Mouse (Mus musculus) adrenal gland, postnatal 10 days (tissue): ENCODE measurements around the gene Ppil4. TPM values are rescaled to one million over a fixed set of nuclear protein-coding genes. Genes with fewer than 3 reads are reported as not detected.
"Not testable (repeated sequence)": the region's sequence is repeated elsewhere in the genome, so short reads cannot be mapped to it uniquely, and the experiment has no call there.

Experiments used
- DNase-seq: peaks from one replicate; pipeline ENCODE4 v3.0.0; 2021; ENCODE audit warnings: mixed read lengths
- long read RNA-seq, 2 experiments: library from polyadenylated mRNA; stranded (forward); transcript quantifications; one replicate each; pipeline ENCODE4 v2.0.0; 2021
- total RNA-seq, 2 experiments: library from RNA; stranded (reverse); gene quantifications; 2 replicates each; pipeline ENCODE4 v1.2.3; 2021

The Ppil4 gene
- 10 to 100 TPM; 22.8 to 25.0 TPM for total RNA-seq
- long read RNA-seq, experiment 1, transcript Ppil4-201 (13 exons, 3,471 nt): major isoform, 34 of 45 reads
- long read RNA-seq, experiment 1, partial matches to known transcripts: 4 of 45 reads
- long read RNA-seq, experiment 1, other reads (novel, unspliced or antisense): 7 of 45 reads
- long read RNA-seq, experiment 2, transcript Ppil4-201 (13 exons, 3,471 nt): major isoform, 17 of 24 reads
- long read RNA-seq, experiment 2, partial matches to known transcripts: 0 of 24 reads
- long read RNA-seq, experiment 2, other reads (novel, unspliced or antisense): 7 of 24 reads

- peak; percentile 94 for DNase-seq
These were observed at the start of gene Ppil4, which contains the start of gene Ginm1 for GRCm38 (mm10) chr10:7792751-7793385. TSS of gene Ppil4 (plus strand) at chr10:7792891. TSS of gene Ginm1 (minus strand) at chr10:7792824.

DNA sequence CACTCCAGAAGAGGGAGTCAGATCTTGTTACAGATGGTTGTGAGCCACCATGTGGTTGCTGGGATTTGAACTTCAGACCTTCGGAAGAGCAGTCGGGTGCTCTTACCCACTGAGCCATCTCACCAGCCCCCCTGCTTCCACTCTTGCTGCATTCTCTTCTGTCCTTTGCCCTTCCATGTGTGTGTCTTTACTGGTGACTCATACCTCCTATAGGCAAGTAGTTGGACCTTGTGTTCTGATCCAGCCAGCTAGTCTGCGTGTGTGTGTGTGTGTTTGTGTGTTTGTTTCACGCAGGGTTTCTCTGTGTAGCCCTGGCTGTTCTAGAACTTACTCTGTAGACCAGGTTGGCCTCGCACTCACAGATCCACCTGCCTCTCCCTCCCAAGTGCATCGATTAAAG, 47.2 kb upstream of the Ppil4 start:
- not testable (repeated sequence) for DNase-seq

DNA sequence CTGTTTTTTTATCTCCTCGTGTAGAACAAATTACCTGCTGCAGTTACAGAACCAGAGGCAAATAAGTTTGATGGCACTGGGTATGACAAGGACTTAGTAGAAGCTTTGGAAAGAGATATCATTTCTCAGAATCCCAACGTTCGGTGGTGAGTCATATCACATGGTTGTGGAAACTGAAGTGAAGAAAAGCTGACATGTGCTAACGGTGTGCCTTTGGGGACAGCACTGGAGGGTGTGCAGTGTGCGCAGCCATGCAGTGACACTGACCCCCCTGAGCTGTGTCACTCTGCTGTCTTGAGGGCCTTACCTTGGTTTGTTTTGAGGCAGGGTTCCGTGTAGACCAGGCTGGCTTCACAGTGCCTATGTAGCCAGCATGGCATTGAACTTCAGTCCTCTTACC, 43.9 kb upstream of the Ppil4 start:
- no peak for DNase-seq

DNA sequence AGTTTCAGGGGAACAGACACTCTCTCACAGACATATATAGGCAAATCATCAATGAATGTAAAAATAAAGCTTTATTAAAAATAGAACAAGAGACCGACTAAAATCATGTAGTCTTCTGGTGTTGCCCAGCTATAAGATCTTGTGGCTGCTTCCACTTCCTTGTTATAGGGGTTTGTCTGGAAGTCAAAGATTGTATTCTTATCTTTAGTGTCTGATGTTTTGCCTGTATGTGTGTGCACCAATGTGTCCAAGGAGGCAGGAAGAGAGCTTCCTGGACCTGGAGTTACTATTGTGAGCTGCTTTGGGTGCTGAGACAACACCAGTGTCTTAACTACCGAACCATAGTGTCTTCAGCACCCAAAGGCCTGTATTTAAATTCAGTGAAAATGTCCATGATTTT, 35.1 kb upstream of the Ppil4 start:
- no peak for DNase-seq

DNA sequence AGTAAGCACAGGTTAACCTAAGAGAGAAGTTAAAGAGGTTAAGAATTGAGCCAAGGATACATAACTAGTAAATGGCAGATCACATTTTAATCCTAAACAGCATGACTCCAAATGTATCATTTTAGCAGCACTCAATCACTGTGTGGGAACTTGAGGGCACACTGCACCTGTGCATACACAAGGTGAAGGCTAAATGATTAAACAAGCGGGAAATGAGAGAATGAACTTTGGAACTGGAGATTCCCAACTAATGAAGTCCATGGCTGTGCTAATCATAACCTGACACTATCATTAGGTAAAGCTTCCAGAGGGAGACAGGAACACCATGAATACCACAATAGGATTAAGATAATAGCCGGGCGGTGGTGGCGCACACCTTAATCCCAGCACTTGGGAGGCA, 20.3 kb upstream of the Ppil4 start:
- no peak for DNase-seq

DNA sequence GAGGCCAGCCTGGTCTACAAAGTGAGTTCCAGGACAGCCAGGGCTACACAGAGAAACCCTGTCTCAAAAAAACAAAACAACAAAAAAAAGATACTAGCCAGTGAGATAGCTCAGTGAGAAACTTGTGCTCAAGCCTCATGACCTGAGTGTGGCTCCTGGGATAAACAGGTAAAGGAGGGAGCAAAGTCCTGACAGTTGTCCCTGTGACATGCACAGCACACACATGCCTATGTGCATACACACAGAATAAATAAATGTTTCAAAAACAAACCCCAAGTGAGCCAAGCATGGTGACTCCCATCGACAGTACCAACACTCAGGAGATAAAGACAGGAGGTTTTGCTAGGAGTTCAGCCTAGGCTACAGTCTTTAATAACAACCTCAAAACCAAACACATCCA, 19.9 kb upstream of the Ppil4 start:
- DNase-seq: no peak

GRCm38 (mm10) chr10:7775421-7775820, 17.3 kb upstream of the Ppil4 start:
- peak; percentile 49 for DNase-seq

- DNase-seq: peak; percentile 76
These were observed 14.3 kb upstream of the Ppil4 start for GRCm38 (mm10) chr10:7778361-7778760.

- DNase-seq: peak; percentile 52
These were observed 12.9 kb upstream of the Ppil4 start for GRCm38 (mm10) chr10:7779751-7780237.

DNA sequence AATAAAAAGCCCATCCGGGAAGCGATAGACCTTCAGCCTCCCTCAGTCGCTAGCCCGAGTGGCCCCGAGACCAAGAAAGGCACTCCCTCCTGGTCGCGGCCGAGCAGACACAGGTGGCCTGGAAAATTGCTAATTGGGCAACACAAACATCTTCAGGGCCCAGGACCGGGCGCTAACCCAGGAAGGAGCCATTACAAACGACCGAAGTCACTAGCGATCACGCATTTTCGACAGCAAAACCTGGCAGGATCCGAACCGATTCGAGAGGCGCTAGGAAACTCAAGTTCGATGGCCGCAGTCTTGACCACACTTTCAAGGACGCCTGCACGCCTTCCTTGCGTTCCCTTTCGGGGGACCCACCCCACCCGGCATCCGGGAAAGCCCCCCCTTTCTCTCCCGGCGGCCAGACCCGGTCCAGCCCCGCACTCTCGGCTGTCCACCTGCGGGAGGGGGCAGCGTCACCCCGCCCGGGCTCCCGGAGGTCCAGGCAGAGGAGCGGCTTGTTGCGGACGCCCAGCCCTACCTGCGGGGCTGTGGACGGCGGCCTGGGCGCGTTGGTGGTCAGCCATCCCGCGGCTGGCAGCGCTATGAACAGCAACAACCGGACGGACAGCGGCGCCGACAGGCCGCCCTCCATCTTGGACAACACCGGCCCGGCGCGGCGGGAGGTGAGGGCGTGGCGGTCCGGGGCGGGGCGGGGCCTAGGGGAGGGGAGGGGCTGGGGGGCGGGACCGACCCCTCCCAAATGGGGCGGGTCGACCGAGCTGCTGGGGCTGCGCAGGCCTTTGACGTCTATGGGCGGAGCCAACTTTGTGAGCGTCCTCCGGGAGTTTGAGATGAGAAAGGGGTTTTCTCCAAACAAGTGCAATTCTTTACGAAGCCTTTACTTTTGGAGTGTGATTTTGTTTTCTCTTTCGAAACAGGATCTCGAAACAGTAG, 12.2 kb upstream of the Ppil4 start:
- DNase-seq: peak; percentile 95

DNA sequence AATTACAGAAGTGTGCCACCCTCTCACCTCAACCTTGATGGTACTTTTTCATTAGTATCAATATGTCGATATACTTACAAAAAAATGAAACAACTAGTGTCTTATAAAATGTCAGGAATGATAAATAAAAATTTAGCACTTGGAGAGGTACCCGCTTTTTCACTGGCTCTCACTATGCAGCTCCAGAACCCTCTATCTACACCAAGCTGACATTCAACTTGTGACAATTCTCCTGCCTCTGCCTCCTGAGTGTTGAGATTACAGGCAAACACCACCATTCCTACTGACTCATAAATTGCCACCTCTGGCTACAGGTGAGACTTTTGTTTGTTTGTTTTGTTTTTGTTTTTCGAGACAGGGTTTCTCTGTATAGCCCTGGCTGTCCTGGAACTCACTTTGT, 11.5 kb upstream of the Ppil4 start:
- no peak for DNase-seq

- DNase-seq: no peak
These were observed 5.4 kb upstream of the Ppil4 start for GRCm38 (mm10) chr10:7787319-7787718.

- DNase-seq: no peak
These were observed 389 bp upstream of the Ppil4 start for GRCm38 (mm10) chr10:7792254-7792750.

DNA sequence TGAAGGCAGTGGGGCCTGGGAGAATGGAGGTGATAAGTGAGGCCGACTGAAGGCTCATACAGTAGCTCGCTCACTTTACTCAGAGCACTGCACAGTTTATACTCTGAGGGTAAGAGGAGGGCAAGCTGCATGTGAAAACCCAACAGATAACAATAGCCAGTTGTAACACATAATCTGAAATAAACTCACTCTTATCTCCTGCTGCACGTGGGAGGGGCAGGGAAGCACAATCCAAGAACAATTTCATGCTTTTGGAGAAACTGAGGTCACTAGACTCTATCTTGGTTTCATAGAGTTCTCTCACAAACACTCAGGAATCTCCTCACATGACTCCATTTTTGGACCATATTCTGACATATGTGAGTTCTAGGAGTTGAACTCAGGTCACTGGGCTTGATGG, 8.6 kb downstream of the Ppil4 start:
- DNase-seq: no peak

DNA sequence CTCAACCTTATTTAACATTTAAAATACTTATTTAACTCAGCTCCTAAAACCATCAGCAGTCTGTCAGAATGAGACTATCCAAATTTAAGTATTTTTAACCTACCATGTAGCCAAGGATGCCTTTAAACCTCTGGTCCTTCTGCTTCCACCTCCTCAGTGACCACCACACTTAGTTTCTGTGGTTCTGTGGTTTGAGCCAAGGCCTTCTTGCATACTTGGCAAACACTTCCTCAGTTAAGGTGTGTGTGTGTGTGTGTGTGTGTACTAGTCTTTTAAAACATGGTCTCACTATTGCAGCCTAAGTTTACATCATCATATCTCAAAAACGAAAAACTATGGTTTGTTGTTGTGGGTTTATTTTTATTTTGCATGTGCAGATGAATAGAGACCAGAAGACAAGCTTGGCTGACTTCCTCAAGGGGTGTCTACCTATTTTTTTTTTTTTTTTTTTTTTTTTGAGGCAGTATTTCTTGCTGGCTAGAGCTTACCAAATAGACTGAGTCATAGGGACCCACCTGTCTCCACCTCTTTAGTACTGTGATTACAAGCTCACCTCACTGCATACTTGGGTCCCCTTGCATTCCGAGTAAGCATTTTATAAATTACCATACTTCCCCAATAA, 9.9 kb downstream of the Ppil4 start:
- DNase-seq: no peak

GRCm38 (mm10) chr10:7809937-7810336, 17.2 kb downstream of the Ppil4 start:
- DNase-seq: peak; percentile 68

- DNase-seq: no peak
These were observed 23.8 kb downstream of the Ppil4 start for GRCm38 (mm10) chr10:7816476-7816875.

DNA sequence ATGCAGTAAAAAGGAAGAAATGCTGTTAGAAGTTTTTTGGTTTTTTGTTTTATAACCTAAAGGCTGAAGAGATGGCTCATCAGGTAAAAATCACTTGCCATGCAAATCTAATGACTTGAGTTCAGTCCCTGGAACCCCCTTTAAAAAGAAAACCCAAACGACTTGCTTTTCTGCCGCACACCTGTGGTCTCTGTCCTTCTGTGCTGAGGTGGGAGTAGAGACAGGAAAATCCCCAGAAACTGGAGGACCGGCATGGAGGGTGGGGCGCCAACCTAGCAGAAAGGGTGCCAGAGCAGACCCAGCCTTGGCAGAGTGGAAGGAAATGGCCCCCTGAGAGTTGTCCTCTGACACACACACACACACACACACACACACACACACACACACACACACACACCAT, 26.0 kb downstream of the Ppil4 start:
- DNase-seq: no peak

- DNase-seq: no peak
These were observed 26.5 kb downstream of the Ppil4 start for GRCm38 (mm10) chr10:7819156-7819555.

- DNase-seq: no peak
These were observed 26.9 kb downstream of the Ppil4 start for GRCm38 (mm10) chr10:7819603-7820002.

DNA sequence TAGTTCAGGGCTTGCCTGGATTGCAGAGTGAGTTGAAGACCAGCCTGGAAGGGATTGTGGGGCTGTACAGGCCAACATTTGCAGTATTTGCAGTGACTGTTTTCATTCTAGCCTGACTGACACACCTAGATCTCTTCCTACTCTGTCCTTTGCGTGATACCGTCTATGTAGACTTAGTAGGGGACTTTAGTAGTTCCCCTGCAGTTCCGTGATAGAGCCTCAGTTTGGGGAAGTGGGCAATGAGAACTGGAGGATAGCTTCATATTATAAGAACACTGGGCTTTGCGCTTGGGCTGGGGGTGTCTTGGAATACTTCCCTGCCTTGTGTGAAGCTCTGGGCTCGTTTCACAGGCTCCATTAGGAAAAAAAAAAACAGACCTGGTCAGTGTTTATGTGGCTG, 27.5 kb downstream of the Ppil4 start:
- DNase-seq: no peak

GRCm38 (mm10) chr10:7821981-7822380, 29.3 kb downstream of the Ppil4 start:
- DNase-seq: no peak
